Mouse (Mus musculus) neural tube, embryonic 13.5 days (tissue): ENCODE measurements around the gene Nol7. TPM values are rescaled to one million over a fixed set of nuclear protein-coding genes. Genes with fewer than 3 reads are reported as not detected.

Source experiments
- ATAC-seq: fragments of 200-750 bp; cut with Nextera tagmentation; 2 replicates; pipeline ENCODE4 v1.8.0; 2017; ENCODE audit warnings: low read depth, mild to moderate bottlenecking, moderate TSS enrichment, moderate library complexity
- H3K27ac ChIP-seq: fragments of 300-500 bp; sonication (generic); replicated peaks from 2 replicates; pipeline ENCODE4 v1.5.1; 2015; ENCODE audit warnings: moderate library complexity, mild to moderate bottlenecking, inconsistent platforms
- H3K27me3 ChIP-seq: fragments of 300-500 bp; sonication (generic); 2 replicates; pipeline ENCODE4 v1.6.1; 2015; ENCODE audit warnings: mild to moderate bottlenecking, inconsistent platforms
- H3K36me3 ChIP-seq: fragments of 300-500 bp; sonication (generic); 2 replicates; pipeline ENCODE4 v1.6.1; 2015; ENCODE audit warnings: mild to moderate bottlenecking, inconsistent platforms
- H3K4me1 ChIP-seq: fragments of 300-500 bp; sonication (generic); replicated peaks from 2 replicates; pipeline ENCODE4 v1.6.1; 2015; ENCODE audit warnings: inconsistent platforms
- H3K4me2 ChIP-seq: fragments of 300-500 bp; sonication (generic); 2 replicates; pipeline ENCODE4 v1.6.1; 2015; ENCODE audit warnings: inconsistent platforms, mild to moderate bottlenecking, moderate library complexity
- H3K4me3 ChIP-seq: fragments of 300-500 bp; sonication (generic); 2 replicates; pipeline ENCODE4 v1.5.1; 2015; ENCODE audit warnings: mild to moderate bottlenecking, inconsistent platforms
- H3K9ac ChIP-seq: fragments of 300-500 bp; sonication (generic); 2 replicates; pipeline ENCODE4 v1.6.1; 2015; ENCODE audit warnings: moderate library complexity, mild to moderate bottlenecking, inconsistent platforms
- H3K9me3 ChIP-seq: fragments of 300-500 bp; sonication (generic); 2 replicates; pipeline ENCODE4 v1.6.1; 2016; ENCODE audit warnings: inconsistent platforms
- WGBS: fragments of 180-500 bp; shearing (Covaris S2); methylation state at CpG from one replicate; pipeline ENCODE4 v1.1.7; 2015; 5-methylcytosine and 5-hydroxymethylcytosine counted together
- polyA plus RNA-seq: library from polyadenylated mRNA; unstranded; fragments of >200 nt; fragmentation: Nextera tagmentation; extraction: Ambion mirVana; gene quantifications from 2 replicates; pipeline ENCODE4 v1.2.1, GENCODE M21; 2015

Gene Nol7
- polyA plus RNA-seq, 1 experiment from 2014 or later: 170 TPM

GRCm38 (mm10) chr13:43442551-43442950 lies 44.4 kb downstream of the Nol7 start:
- Histone ChIP-seq H3K4me2 (no peak overlapping the region), H3K4me3 (no peak overlapping the region), H3K27ac (no peak overlapping the region), H3K27me3 (no peaks in the 10 kb centered on the region), H3K36me3 (no peaks in the 10 kb centered on the region), H3K4me1 (peaks cover 20% of the 10 kb centered on the region; the same call in 1 of the 2 replicates), H3K9ac (no peak overlapping the region), H3K9me3 (no peaks in the 10 kb centered on the region)
- no peak for ATAC-seq
- WGBS: 88% methylated on average over 1 of the region's 1 CpGs

- H3K27me3 ChIP-seq: no peaks in the 10 kb centered on the region
- 93% methylated on average over 4 of the region's 4 CpGs for WGBS
- H3K9ac ChIP-seq: no peak overlapping the region
- no peak overlapping the region for H3K4me2 ChIP-seq
- no peak overlapping the region for H3K27ac ChIP-seq
- H3K4me3 ChIP-seq: no peak overlapping the region
- H3K36me3 ChIP-seq: no peaks in the 10 kb centered on the region
- H3K9me3 ChIP-seq: no peaks in the 10 kb centered on the region
- no peak for ATAC-seq
- peaks cover 22% of the 10 kb centered on the region; the same call in 1 of the 2 replicates for H3K4me1 ChIP-seq
Measured at GRCm38 (mm10) chr13:43443706-43444105, 45.5 kb downstream of the Nol7 start.

- ATAC-seq: no peak
- no peak overlapping the region for H3K4me2 ChIP-seq
- H3K4me1 ChIP-seq: peaks cover 22% of the 10 kb centered on the region; the same call in 1 of the 2 replicates
- WGBS: 87% methylated on average over 3 of the region's 3 CpGs
- H3K9ac ChIP-seq: no peak overlapping the region
- H3K27ac ChIP-seq: no peak overlapping the region
- no peaks in the 10 kb centered on the region for H3K9me3 ChIP-seq
- H3K36me3 ChIP-seq: no peaks in the 10 kb centered on the region
- H3K27me3 ChIP-seq: no peaks in the 10 kb centered on the region
- no peak overlapping the region for H3K4me3 ChIP-seq
Measured at GRCm38 (mm10) chr13:43444717-43445116, 46.5 kb downstream of the Nol7 start.

- WGBS: 93% methylated on average over 4 of the region's 4 CpGs
Measured at GRCm38 (mm10) chr13:43445754-43446153, 47.6 kb downstream of the Nol7 start.

GRCm38 (mm10) chr13:43447721-43448120 lies 49.5 kb downstream of the Nol7 start:
- WGBS: 81% methylated on average over 3 of the region's 3 CpGs
- Histone ChIP-seq H3K27ac (no peak overlapping the region), H3K9ac (no peak overlapping the region), H3K4me1 (peaks cover 21% of the 10 kb centered on the region), H3K36me3 (no peaks in the 10 kb centered on the region), H3K4me2 (no peak overlapping the region), H3K4me3 (no peak overlapping the region), H3K9me3 (no peaks in the 10 kb centered on the region), H3K27me3 (no peaks in the 10 kb centered on the region)
- no peak for ATAC-seq

More at GRCm38 (mm10) chr13:43445754-43446153, 47.6 kb downstream of the Nol7 start:
- Histone ChIP-seq H3K4me3 (no peak overlapping the region), H3K4me2 (no peak overlapping the region), H3K27ac (no peak overlapping the region), H3K9me3 (no peaks in the 10 kb centered on the region), H3K9ac (no peak overlapping the region), H3K36me3 (no peaks in the 10 kb centered on the region), H3K27me3 (no peaks in the 10 kb centered on the region), H3K4me1 (peaks cover 22% of the 10 kb centered on the region; the same call in 1 of the 2 replicates)
- ATAC-seq: no peak

- no peak overlapping the region for H3K4me3 ChIP-seq
- no peaks in the 10 kb centered on the region for H3K36me3 ChIP-seq
- no peaks in the 10 kb centered on the region for H3K27me3 ChIP-seq
- no peak overlapping the region for H3K4me2 ChIP-seq
- H3K9me3 ChIP-seq: no peaks in the 10 kb centered on the region
- WGBS: 88% methylated on average over 3 of the region's 3 CpGs
- peaks cover 30% of the 10 kb centered on the region for H3K4me1 ChIP-seq
- H3K27ac ChIP-seq: no peak overlapping the region
- no peak overlapping the region for H3K9ac ChIP-seq
- no peak for ATAC-seq
Measured at GRCm38 (mm10) chr13:43450686-43451085, 52.5 kb downstream of the Nol7 start.

- 87% methylated on average over 2 of the region's 2 CpGs for WGBS
- Histone ChIP-seq H3K4me2 (no peak overlapping the region), H3K36me3 (no peaks in the 10 kb centered on the region), H3K27me3 (no peaks in the 10 kb centered on the region), H3K4me3 (no peak overlapping the region), H3K4me1 (peaks cover 24% of the 10 kb centered on the region), H3K9me3 (no peaks in the 10 kb centered on the region), H3K27ac (no peak overlapping the region), H3K9ac (no peak overlapping the region)
- no peak for ATAC-seq
Measured at GRCm38 (mm10) chr13:43452177-43452576, 54.0 kb downstream of the Nol7 start.

- Histone ChIP-seq H3K4me1 (peaks cover 18% of the 10 kb centered on the region), H3K4me2 (no peak overlapping the region), H3K9ac (no peak overlapping the region), H3K36me3 (no peaks in the 10 kb centered on the region), H3K9me3 (no peaks in the 10 kb centered on the region), H3K27ac (0 out of 2 replicates have a peak overlapping the region, but pooled peaks have one; percentile 14), H3K27me3 (no peaks in the 10 kb centered on the region), H3K4me3 (no peak overlapping the region)
- 24% methylated on average over 7 of the region's 7 CpGs for WGBS
- ATAC-seq: no peak
Measured at GRCm38 (mm10) chr13:43452843-43453605, 54.8 kb downstream of the Nol7 start.

- Histone ChIP-seq H3K27ac (no peak overlapping the region), H3K9ac (no peak overlapping the region), H3K4me2 (no peak overlapping the region), H3K4me1 (peaks cover 18% of the 10 kb centered on the region), H3K9me3 (no peaks in the 10 kb centered on the region), H3K4me3 (no peak overlapping the region), H3K36me3 (no peaks in the 10 kb centered on the region), H3K27me3 (no peaks in the 10 kb centered on the region)
- no peak for ATAC-seq
- WGBS: 94% methylated on average over 7 of the region's 7 CpGs
Measured at GRCm38 (mm10) chr13:43454431-43454830, 56.2 kb downstream of the Nol7 start.

Other genes with a start within 250 kb of the Nol7 start
- 83.0 and 85.8 TPM in 2 replicates for gene Tbc1d7, start 226.9 kb upstream of the Nol7 start, polyA plus RNA-seq
- 1.8 and 2.0 TPM in 2 replicates for gene Gfod1, start 94.2 kb upstream of the Nol7 start, polyA plus RNA-seq
- gene Sirt5, start 32.9 kb upstream of the Nol7 start, polyA plus RNA-seq: 30.6 and 33.4 TPM in 2 replicates
- 13.3 and 14.2 TPM in 2 replicates for gene Ranbp9, start 82.9 kb downstream of the Nol7 start, polyA plus RNA-seq
- gene Mcur1, start 161.8 kb downstream of the Nol7 start, polyA plus RNA-seq: 8.2 and 9.1 TPM in 2 replicates
- gene Rnf182, start 217.3 kb downstream of the Nol7 start, polyA plus RNA-seq: 19.9 and 27.3 TPM in 2 replicates